Mouse (Mus musculus) forebrain, embryonic 14.5 days (tissue): ENCODE results near the gene Gsx2. TPM values are rescaled to one million over a fixed set of nuclear protein-coding genes. Genes with fewer than 3 reads are reported as not detected.
A peak's percentile ranks its signal among the peaks of the same experiment; 100 is the strongest.

Experiments used
- ATAC-seq: fragments of 200-750 bp; cut with Nextera tagmentation; 2 replicates; pipeline ENCODE4 v1.8.0; 2017; ENCODE audit warnings: mild to moderate bottlenecking, moderate library complexity
- DNase-seq: peaks from one replicate; pipeline ENCODE4 v3.0.0-alpha.2; 2015; ENCODE audit warnings: low spot score
- H3K27ac ChIP-seq: fragments of 300-500 bp; sonication (generic); 2 replicates; pipeline ENCODE4 v1.5.1; 2014; ENCODE audit warnings: low read depth, mild to moderate bottlenecking, control low read depth, low read length, moderate library complexity
- H3K27me3 ChIP-seq: fragments of 300-500 bp; sonication (generic); replicated peaks from 2 replicates; pipeline ENCODE4 v1.6.1; 2014; ENCODE audit warnings: low read length, control low read depth, mixed read lengths; ENCODE audit not compliant: control insufficient read depth, insufficient read depth
- H3K36me3 ChIP-seq: fragments of 300-500 bp; sonication (generic); 2 replicates; pipeline ENCODE4 v1.6.1; 2014; ENCODE audit warnings: low read length, control low read depth; ENCODE audit not compliant: control insufficient read depth, insufficient read depth
- H3K4me1 ChIP-seq: fragments of 300-500 bp; sonication (generic); 2 replicates; pipeline ENCODE4 v1.6.1; 2014; ENCODE audit warnings: antibody characterized with exemption, low read length, control low read depth; ENCODE audit not compliant: control insufficient read depth, insufficient read depth
- H3K4me2 ChIP-seq: fragments of 300-500 bp; sonication (generic); 2 replicates; pipeline ENCODE4 v1.6.1; 2014; ENCODE audit warnings: mild to moderate bottlenecking, control low read depth, low read length
- H3K4me3 ChIP-seq: fragments of 300-500 bp; sonication (generic); 2 replicates; pipeline ENCODE4 v1.5.1; 2014; ENCODE audit warnings: low read depth, low read length, control low read depth
- H3K9ac ChIP-seq: fragments of 300-500 bp; sonication (generic); 2 replicates; pipeline ENCODE4 v1.6.1; 2014; ENCODE audit warnings: mild to moderate bottlenecking, low read length, control low read depth, moderate library complexity
- H3K9me3 ChIP-seq: fragments of 300-500 bp; sonication (generic); replicated peaks from 2 replicates; pipeline ENCODE4 v1.6.1; 2016; ENCODE audit warnings: low read length, control low read depth, mixed read lengths; ENCODE audit not compliant: control insufficient read depth
- WGBS: fragments of 180-500 bp; shearing (Covaris S2); extraction: QIAGEN DNeasy Blood & Tissue Kit; methylation state at CpG from one replicate; pipeline ENCODE4 v1.1.7; 2014; 5-methylcytosine and 5-hydroxymethylcytosine counted together
- polyA plus RNA-seq: library from polyadenylated mRNA; unstranded; fragments of >200 nt; fragmentation: Nextera tagmentation; extraction: Ambion mirVana; gene quantifications from 2 replicates; pipeline ENCODE4 v1.2.1, GENCODE M21; 2014

Gene Gsx2
- polyA plus RNA-seq, 1 experiment from 2014 or later, result 7.4 TPM

- Histone ChIP-seq H3K27ac (no peak overlapping the region), H3K4me3 (no peak overlapping the region), H3K9me3 (no peaks in the 10 kb centered on the region), H3K9ac (no peak overlapping the region), H3K4me1 (peaks cover 15% of the 10 kb centered on the region), H3K36me3 (no peaks in the 10 kb centered on the region), H3K4me2 (peak overlapping the region; percentile 44; the same call in 1 of the 2 replicates), H3K27me3 (peaks cover 71% of the 10 kb centered on the region)
- no peak for ATAC-seq
- DNase-seq, result no peak
- under 1% methylated on average over 27 of the region's 27 CpGs for WGBS
Observed at GRCm38 (mm10) chr5:75083591-75084392, 8.4 kb downstream of the Gsx2 start.

DNA sequence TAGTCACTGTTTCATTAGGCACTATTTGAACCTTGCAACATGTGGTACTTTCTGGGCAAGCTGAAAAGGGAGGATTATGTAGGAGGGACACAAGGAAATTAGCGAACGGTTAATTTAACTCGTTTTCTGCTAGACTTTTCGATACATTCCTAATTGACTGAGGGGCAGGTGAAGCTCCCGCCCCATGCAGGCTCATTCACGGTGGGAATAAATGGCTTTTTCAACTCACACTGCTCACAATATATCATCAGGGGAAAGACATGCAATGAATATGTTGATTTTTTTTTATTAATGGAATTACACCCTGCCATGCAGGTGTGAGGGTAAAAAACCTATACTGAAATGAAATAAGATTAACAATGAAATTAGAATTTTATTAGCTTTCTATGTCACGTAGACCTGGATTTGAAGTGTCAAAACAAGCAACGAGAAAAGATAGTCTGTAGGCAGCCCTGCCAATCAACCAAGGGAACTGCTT is 9.0 kb downstream of the Gsx2 start:
- H3K27ac ChIP-seq, result peak overlapping the region; percentile 6; the same call in 1 of the 2 replicates
- peaks cover 15% of the 10 kb centered on the region for H3K4me1 ChIP-seq
- H3K27me3 ChIP-seq, result peaks cover 65% of the 10 kb centered on the region
- no peaks in the 10 kb centered on the region for H3K9me3 ChIP-seq
- no peak overlapping the region; the same call in 1 of the 2 replicates for H3K4me3 ChIP-seq
- 0 out of 2 replicates have a peak, but pooled peaks have one; percentile 12 for ATAC-seq
- H3K4me2 ChIP-seq, result peak overlapping the region; percentile 44
- H3K36me3 ChIP-seq, result no peaks in the 10 kb centered on the region
- H3K9ac ChIP-seq, result no peak overlapping the region
- peak; percentile 71 for DNase-seq
- under 1% methylated on average over 8 of the region's 8 CpGs for WGBS

DNA sequence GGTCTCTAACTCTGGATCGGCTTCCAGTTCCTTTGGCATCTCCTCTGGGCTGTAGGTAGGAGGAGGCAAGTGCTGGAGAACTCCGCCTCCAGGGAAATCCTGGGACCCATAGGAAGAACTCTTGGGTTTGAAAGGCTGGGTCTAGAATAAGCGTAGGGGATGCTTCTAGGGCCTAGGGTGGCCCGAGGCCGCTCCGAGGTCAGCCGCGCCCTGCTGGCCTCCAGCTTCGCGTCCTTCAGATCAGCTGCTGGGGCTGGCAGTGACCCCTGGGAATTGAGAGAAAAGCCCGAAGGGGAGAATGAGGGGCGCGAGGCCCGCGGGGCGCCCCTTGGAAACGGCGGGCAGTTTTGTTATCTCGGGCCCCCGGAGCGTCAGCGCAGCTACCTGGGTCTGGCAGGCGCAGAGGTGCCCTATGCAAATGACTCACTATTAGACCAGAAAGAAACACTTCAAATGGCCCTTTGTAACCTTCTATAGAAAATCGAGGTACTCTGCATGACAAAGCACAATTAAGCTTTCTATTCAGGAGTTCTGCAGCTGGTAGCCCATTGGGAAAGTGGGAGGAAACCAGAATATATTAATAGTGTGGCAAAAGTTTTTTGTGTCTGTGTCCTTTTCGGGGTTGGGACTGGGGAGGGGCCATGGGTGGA is 9.6 kb downstream of the Gsx2 start:
- Histone ChIP-seq H3K4me2 (peak overlapping the region; percentile 44), H3K9ac (no peak overlapping the region), H3K36me3 (no peaks in the 10 kb centered on the region), H3K9me3 (no peaks in the 10 kb centered on the region), H3K27ac (peak overlapping the region; percentile 6; the same call in 1 of the 2 replicates), H3K27me3 (peaks cover 59% of the 10 kb centered on the region), H3K4me3 (no peak overlapping the region; the same call in 1 of the 2 replicates), H3K4me1 (peaks cover 15% of the 10 kb centered on the region)
- DNase-seq (peak; percentile 78), ATAC-seq (peak; percentile 68)
- WGBS, result under 1% methylated on average over 25 of the region's 25 CpGs

DNA sequence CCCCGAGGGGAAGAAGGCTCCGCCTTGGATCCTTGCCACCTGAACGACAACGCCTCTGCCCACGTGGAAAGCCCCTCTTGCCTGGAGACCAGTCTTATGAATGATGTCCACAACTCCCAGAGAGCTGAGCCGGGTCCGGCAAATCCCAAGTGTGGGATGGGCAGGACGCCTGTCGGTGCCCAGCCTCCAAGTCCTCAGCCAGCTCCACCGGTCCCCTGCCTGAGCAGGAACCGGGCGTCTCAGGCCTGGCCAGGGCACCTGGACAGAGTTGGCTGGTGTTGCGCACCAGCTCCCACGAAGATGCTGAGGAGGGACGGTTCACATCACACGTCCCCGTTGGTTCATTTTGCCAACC is 10.1 kb downstream of the Gsx2 start:
- under 1% methylated on average over 17 of the region's 17 CpGs for WGBS
- Histone ChIP-seq H3K4me3 (no peak overlapping the region), H3K36me3 (no peaks in the 10 kb centered on the region), H3K4me2 (peak overlapping the region; percentile 44; the same call in 1 of the 2 replicates), H3K4me1 (peaks cover 15% of the 10 kb centered on the region), H3K27ac (no peak overlapping the region; the same call in 1 of the 2 replicates), H3K9ac (no peak overlapping the region), H3K9me3 (no peaks in the 10 kb centered on the region), H3K27me3 (peaks cover 54% of the 10 kb centered on the region)
- no peak for DNase-seq
- peak; percentile 63 for ATAC-seq

- no peak for ATAC-seq
- H3K27ac ChIP-seq, result 0 out of 2 replicates have a peak overlapping the region, but pooled peaks have one; percentile 4
Observed at GRCm38 (mm10) chr5:75085906-75086305, 10.5 kb downstream of the Gsx2 start.

GRCm38 (mm10) chr5:75106511-75106910 is 31.1 kb downstream of the Gsx2 start:
- Histone ChIP-seq H3K4me1 (no peaks in the 10 kb centered on the region), H3K36me3 (no peaks in the 10 kb centered on the region), H3K9ac (no peak overlapping the region), H3K4me2 (no peak overlapping the region), H3K27ac (no peak overlapping the region), H3K27me3 (no peaks in the 10 kb centered on the region), H3K9me3 (no peaks in the 10 kb centered on the region), H3K4me3 (no peak overlapping the region)
- ATAC-seq, result no peak
- peak; percentile 28 for DNase-seq
- 55% methylated on average over 3 of the region's 3 CpGs for WGBS

More at GRCm38 (mm10) chr5:75085906-75086305, 10.5 kb downstream of the Gsx2 start:
- H3K36me3 ChIP-seq, result no peaks in the 10 kb centered on the region
- peaks cover 50% of the 10 kb centered on the region for H3K27me3 ChIP-seq
- no peaks in the 10 kb centered on the region for H3K9me3 ChIP-seq
- WGBS, result 15% methylated on average over 4 of the region's 4 CpGs
- DNase-seq, result no peak
- H3K4me1 ChIP-seq, result peaks cover 15% of the 10 kb centered on the region
- no peak overlapping the region for H3K9ac ChIP-seq
- H3K4me2 ChIP-seq, result no peak overlapping the region
- no peak overlapping the region for H3K4me3 ChIP-seq

GRCm38 (mm10) chr5:75109368-75109767 is 34.0 kb downstream of the Gsx2 start:
- H3K36me3 ChIP-seq, result no peaks in the 10 kb centered on the region
- no peaks in the 10 kb centered on the region for H3K27me3 ChIP-seq
- WGBS, result 78% methylated on average over 5 of the region's 5 CpGs
- no peak overlapping the region for H3K9ac ChIP-seq
- no peak for ATAC-seq
- no peaks in the 10 kb centered on the region for H3K4me1 ChIP-seq
- DNase-seq, result no peak
- no peaks in the 10 kb centered on the region for H3K9me3 ChIP-seq
- H3K4me2 ChIP-seq, result no peak overlapping the region
- no peak overlapping the region for H3K4me3 ChIP-seq
- no peak overlapping the region for H3K27ac ChIP-seq

DNA sequence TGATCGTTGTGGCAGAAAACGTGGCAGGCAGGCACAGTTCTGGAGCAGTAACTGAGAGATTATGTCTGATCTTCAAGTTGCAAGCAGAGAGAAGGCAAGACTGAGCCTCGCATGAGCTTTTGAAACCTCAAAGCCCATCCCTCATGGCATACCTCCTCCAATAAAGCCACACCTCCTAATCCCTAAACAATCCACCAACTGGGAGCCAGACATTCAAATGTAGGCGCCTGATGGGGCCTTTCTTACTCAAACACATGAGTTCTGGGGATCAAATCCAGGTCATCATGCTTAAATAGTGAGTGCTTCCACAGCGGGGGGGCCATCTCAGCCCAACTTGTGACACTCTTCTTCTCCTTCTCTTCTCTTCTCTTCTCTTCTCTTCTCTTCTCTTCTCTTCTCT is 36.4 kb downstream of the Gsx2 start:
- no peak overlapping the region for H3K4me2 ChIP-seq
- no peak for ATAC-seq
- WGBS, result 54% methylated on average over 5 of the region's 5 CpGs
- no peaks in the 10 kb centered on the region for H3K4me1 ChIP-seq
- H3K9me3 ChIP-seq, result no peaks in the 10 kb centered on the region
- H3K4me3 ChIP-seq, result no peak overlapping the region
- H3K36me3 ChIP-seq, result no peaks in the 10 kb centered on the region
- no peak for DNase-seq
- H3K27ac ChIP-seq, result no peak overlapping the region
- H3K27me3 ChIP-seq, result no peaks in the 10 kb centered on the region
- no peak overlapping the region for H3K9ac ChIP-seq

DNA sequence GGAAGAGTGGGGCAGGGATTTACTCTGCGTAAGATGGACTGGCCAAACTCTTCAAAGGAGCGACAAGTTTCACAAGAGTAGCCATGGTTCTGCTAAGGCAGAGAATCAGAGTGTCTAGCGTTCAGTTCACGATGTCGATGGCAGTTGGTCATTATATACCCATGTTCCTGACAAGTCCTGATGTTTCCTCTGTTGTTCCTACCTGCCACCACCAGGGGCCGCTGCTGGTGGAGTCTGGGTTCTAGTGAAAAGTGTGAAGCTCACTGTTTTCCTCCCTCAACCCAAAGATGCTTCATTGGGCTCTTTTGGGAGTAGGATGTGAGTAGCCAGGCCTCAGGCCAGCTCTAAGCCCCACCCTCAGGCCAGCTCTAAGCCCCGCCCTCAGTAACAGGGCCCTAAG is 43.4 kb downstream of the Gsx2 start:
- ATAC-seq (no peak), DNase-seq (no peak)
- no peaks in the 10 kb centered on the region for H3K36me3 ChIP-seq
- 67% methylated on average over 7 of the region's 7 CpGs for whole genome bisulfite sequencing
- no peaks in the 10 kb centered on the region for H3K9me3 ChIP-seq
- no peak overlapping the region for H3K4me3 ChIP-seq
- H3K4me2 ChIP-seq, result no peak overlapping the region
- H3K27me3 ChIP-seq, result no peaks in the 10 kb centered on the region
- H3K4me1 ChIP-seq, result no peaks in the 10 kb centered on the region
- H3K27ac ChIP-seq, result no peak overlapping the region
- H3K9ac ChIP-seq, result no peak overlapping the region
